Mouse (Mus musculus) cerebellum, adult 9-10 months (tissue): ENCODE measurements at regions not wholly inside any gene's neighbourhood (a gene's known extent, or its start where the extent isn't known, plus 50 kb on each side); places are given as distances from the start of the nearest gene placed in this dataset.
"Not testable (repeated sequence)": the region's sequence is repeated elsewhere in the genome, so short reads cannot be mapped to it uniquely, and the experiment has no call there.

Experiments
- DNase-seq: peaks from one replicate; pipeline ENCODE4 v3.0.0; 2022

GRCm38 (mm10) chr9:116425400-116425799 lies 250.2 kb upstream of the Tgfbr2 start:
- not testable (repeated sequence) for DNase-seq

- no peak for DNase-seq
These were observed 239.9 kb upstream of the Tgfbr2 start for GRCm38 (mm10) chr9:116415021-116415420.

- DNase-seq = no peak
These were observed 235.9 kb upstream of the Tgfbr2 start for GRCm38 (mm10) chr9:116411067-116411466.

GRCm38 (mm10) chr9:116410461-116410860 lies 235.3 kb upstream of the Tgfbr2 start:
- no peak for DNase-seq

- no peak for DNase-seq
These were observed 233.0 kb upstream of the Tgfbr2 start for GRCm38 (mm10) chr9:116408116-116408515.

- DNase-seq = no peak
These were observed 229.9 kb upstream of the Tgfbr2 start for GRCm38 (mm10) chr9:116405051-116405450.

- DNase-seq = no peak
These were observed 226.7 kb upstream of the Tgfbr2 start for GRCm38 (mm10) chr9:116401821-116402220.

- no peak for DNase-seq
These were observed 225.1 kb upstream of the Tgfbr2 start for GRCm38 (mm10) chr9:116400270-116400669.

GRCm38 (mm10) chr9:116399296-116399695 lies 224.1 kb upstream of the Tgfbr2 start:
- DNase-seq = no peak

- DNase-seq = no peak
These were observed 217.1 kb upstream of the Tgfbr2 start for GRCm38 (mm10) chr9:116392258-116392657.

- DNase-seq = no peak
These were observed 214.6 kb upstream of the Tgfbr2 start for GRCm38 (mm10) chr9:116389781-116390180.

- DNase-seq = no peak
These were observed 213.7 kb upstream of the Tgfbr2 start for GRCm38 (mm10) chr9:116388863-116389262.

GRCm38 (mm10) chr9:116388025-116388424 lies 212.9 kb upstream of the Tgfbr2 start:
- DNase-seq = no peak

- DNase-seq = peak; percentile 5
These were observed 209.3 kb upstream of the Tgfbr2 start for GRCm38 (mm10) chr9:116384176-116385076.

- no peak for DNase-seq
These were observed 208.4 kb upstream of the Tgfbr2 start for GRCm38 (mm10) chr9:116383411-116384101.

GRCm38 (mm10) chr9:116377706-116378105 lies 202.5 kb upstream of the Tgfbr2 start:
- no peak for DNase-seq

GRCm38 (mm10) chr9:116375658-116376357 lies 200.6 kb upstream of the Tgfbr2 start:
- peak; percentile 1 for DNase-seq

- DNase-seq = no peak
These were observed 199.2 kb upstream of the Tgfbr2 start for GRCm38 (mm10) chr9:116374343-116374742.

- no peak for DNase-seq
These were observed 198.2 kb upstream of the Tgfbr2 start for GRCm38 (mm10) chr9:116373396-116373795.

GRCm38 (mm10) chr9:116369059-116369718 lies 194.0 kb upstream of the Tgfbr2 start:
- no peak for DNase-seq

GRCm38 (mm10) chr9:116366713-116367112 lies 191.6 kb upstream of the Tgfbr2 start:
- no peak for DNase-seq

GRCm38 (mm10) chr9:116366193-116366592 lies 191.0 kb upstream of the Tgfbr2 start:
- no peak for DNase-seq

GRCm38 (mm10) chr9:116365701-116366100 lies 190.5 kb upstream of the Tgfbr2 start:
- no peak for DNase-seq
